Mouse (Mus musculus) liver (tissue): ENCODE results near the gene Npb.
"Not testable (repeated sequence)": the region's sequence is repeated elsewhere in the genome, so short reads cannot be mapped to it uniquely, and the experiment has no call there.

Experiments
- DNase-seq: peaks from one replicate; pipeline ENCODE4 v3.0.0-alpha.2; 2020; ENCODE audit warnings: mixed read lengths

The Npb gene

GRCm38 (mm10) chr11:120580190-120580589 lies 28.1 kb upstream of the Npb start:
- DNase-seq, result peak; percentile 46

- DNase-seq, result peak; percentile 71
Measured at GRCm38 (mm10) chr11:120580871-120581331, 27.4 kb upstream of the Npb start.

- DNase-seq, result peak; percentile 89
Measured at GRCm38 (mm10) chr11:120581490-120582267, 26.6 kb upstream of the Npb start, which contains the start of gene Arhgdia. Gene Arhgdia, minus strand, starts transcription at chr11:120581624.

- DNase-seq, result peak; percentile 45
Measured at GRCm38 (mm10) chr11:120582268-120582981, 25.9 kb upstream of the Npb start.

GRCm38 (mm10) chr11:120582982-120583293 lies 25.3 kb upstream of the Npb start:
- DNase-seq, result not testable (repeated sequence)

GRCm38 (mm10) chr11:120583937-120584336 lies 24.3 kb upstream of the Npb start:
- no peak for DNase-seq

- no peak for DNase-seq
Measured at GRCm38 (mm10) chr11:120588531-120588930, 19.7 kb upstream of the Npb start.

GRCm38 (mm10) chr11:120597240-120598235 lies 10.7 kb upstream of the Npb start:
- peak; percentile 47 for DNase-seq

- DNase-seq, result peak; percentile 97
Measured at GRCm38 (mm10) chr11:120598283-120598989, 9.8 kb upstream of the Npb start, which contains the start of the genes Alyref and Anapc11. Gene Alyref, minus strand, starts transcription at chr11:120598365. Gene Anapc11, plus strand, starts transcription at chr11:120598421.

- no peak for DNase-seq
Measured at GRCm38 (mm10) chr11:120598990-120599549, 9.2 kb upstream of the Npb start.

GRCm38 (mm10) chr11:120600716-120601115 lies 7.6 kb upstream of the Npb start:
- no peak for DNase-seq

GRCm38 (mm10) chr11:120603545-120603944 lies 4.7 kb upstream of the Npb start:
- DNase-seq, result peak; percentile 62

GRCm38 (mm10) chr11:120605667-120606066 lies 2.6 kb upstream of the Npb start:
- no peak for DNase-seq

GRCm38 (mm10) chr11:120606764-120607163 lies 1.5 kb upstream of the Npb start:
- no peak for DNase-seq

- DNase-seq, result peak; percentile 63
Measured at GRCm38 (mm10) chr11:120609250-120609649, 973 bp downstream of the Npb start.

GRCm38 (mm10) chr11:120610477-120611046 lies 2.3 kb downstream of the Npb start:
- DNase-seq, result no peak

GRCm38 (mm10) chr11:120612763-120613162 lies 4.5 kb downstream of the Npb start:
- DNase-seq, result peak; percentile 80

- DNase-seq, result no peak
Measured at GRCm38 (mm10) chr11:120613481-120613972, 5.2 kb downstream of the Npb start.

- DNase-seq, result no peak
Measured at GRCm38 (mm10) chr11:120613976-120614375, 5.7 kb downstream of the Npb start.

- no peak for DNase-seq
Measured at GRCm38 (mm10) chr11:120615167-120615566, 6.9 kb downstream of the Npb start.

GRCm38 (mm10) chr11:120615606-120616203 lies 7.4 kb downstream of the Npb start:
- DNase-seq, result no peak
